Mouse (Mus musculus): Measurements from ENCODE around the gene Stk10. TPM values are rescaled to one million over a fixed set of nuclear protein-coding genes. Genes with fewer than 3 reads are reported as not detected.
"Not testable (repeated sequence)": the region's sequence is repeated elsewhere in the genome, so short reads cannot be mapped to it uniquely, and the experiment has no call there.

The Stk10 gene
- polyA plus RNA-seq, 1 experiment from 2014 or later, result 0.80 TPM

- H3K27me3 ChIP-seq (replicated peaks; ENCODE audit: control insufficient read depth, insufficient read depth, low read length), result no peaks in the 10 kb centered on the region
- H3K4me3 ChIP-seq (ENCODE audit: low read depth, low read length), result no peak overlapping the region
- 83% methylated on average over 2 of the region's 2 CpGs for WGBS
- peaks cover 4% of the 10 kb centered on the region; the same call in 1 of the 2 replicates for H3K36me3 ChIP-seq (ENCODE audit: control insufficient read depth, insufficient read depth, low read length)
- H3K4me2 ChIP-seq (ENCODE audit: low read length), result no peak overlapping the region
- H3K9ac ChIP-seq (ENCODE audit: low read length), result no peak overlapping the region
- no peak for DNase-seq (ENCODE audit: low spot score)
- H3K9me3 ChIP-seq (replicated peaks; ENCODE audit: control insufficient read depth, low read length), result no peaks in the 10 kb centered on the region
- no peak overlapping the region for H3K27ac ChIP-seq (ENCODE audit: low read depth, low read length)
- no peak for ATAC-seq
- H3K4me1 ChIP-seq (ENCODE audit: control insufficient read depth, insufficient read depth, low read length), result no peaks in the 10 kb centered on the region
Observed at GRCm38 (mm10) chr11:32495283-32495682, 37.8 kb upstream of the Stk10 start.

GRCm38 (mm10) chr11:32498757-32499535 lies 34.2 kb upstream of the Stk10 start:
- H3K36me3 ChIP-seq (ENCODE audit: control insufficient read depth, insufficient read depth, low read length), result peaks cover 8% of the 10 kb centered on the region; the same call in 1 of the 2 replicates
- no peaks in the 10 kb centered on the region for H3K27me3 ChIP-seq (replicated peaks; ENCODE audit: control insufficient read depth, insufficient read depth, low read length)
- H3K4me2 ChIP-seq (ENCODE audit: low read length), result no peak overlapping the region
- no peak overlapping the region for H3K27ac ChIP-seq (ENCODE audit: low read depth, low read length)
- 0 out of 2 replicates have a peak, but pooled peaks have one; percentile 40 for ATAC-seq
- no peak overlapping the region for H3K9ac ChIP-seq (ENCODE audit: low read length)
- H3K4me1 ChIP-seq (ENCODE audit: control insufficient read depth, insufficient read depth, low read length), result no peaks in the 10 kb centered on the region
- DNase-seq (ENCODE audit: low spot score), result peak; percentile 82
- no peak overlapping the region for H3K4me3 ChIP-seq (ENCODE audit: low read depth, low read length)
- H3K9me3 ChIP-seq (replicated peaks; ENCODE audit: control insufficient read depth, low read length), result no peaks in the 10 kb centered on the region
- WGBS, result 63% methylated on average over 7 of the region's 7 CpGs

- DNase-seq (ENCODE audit: low spot score), result no peak
- H3K9ac ChIP-seq (ENCODE audit: low read length), result no peak overlapping the region
- no peak overlapping the region for H3K27ac ChIP-seq (ENCODE audit: low read depth, low read length)
- H3K36me3 ChIP-seq (ENCODE audit: control insufficient read depth, insufficient read depth, low read length), result peaks cover 8% of the 10 kb centered on the region; the same call in 1 of the 2 replicates
- ATAC-seq, result no peak
- no peak overlapping the region for H3K4me3 ChIP-seq (ENCODE audit: low read depth, low read length)
- 97% methylated on average over 4 of the region's 4 CpGs for WGBS
- H3K4me1 ChIP-seq (ENCODE audit: control insufficient read depth, insufficient read depth, low read length), result no peaks in the 10 kb centered on the region
- no peaks in the 10 kb centered on the region for H3K9me3 ChIP-seq (replicated peaks; ENCODE audit: control insufficient read depth, low read length)
- H3K27me3 ChIP-seq (replicated peaks; ENCODE audit: control insufficient read depth, insufficient read depth, low read length), result no peaks in the 10 kb centered on the region
- H3K4me2 ChIP-seq (ENCODE audit: low read length), result no peak overlapping the region
Observed at GRCm38 (mm10) chr11:32499931-32500330, 33.2 kb upstream of the Stk10 start.

GRCm38 (mm10) chr11:32503711-32504110 lies 29.4 kb upstream of the Stk10 start:
- H3K4me1 ChIP-seq (ENCODE audit: control insufficient read depth, insufficient read depth, low read length), result no peaks in the 10 kb centered on the region

GRCm38 (mm10) chr11:32505091-32505739 lies 27.9 kb upstream of the Stk10 start:
- no peak overlapping the region for H3K27ac ChIP-seq (ENCODE audit: low read depth, low read length)
- DNase-seq (ENCODE audit: low spot score) (no peak), ATAC-seq (no peak)
- WGBS, result 87% methylated on average over 7 of the region's 7 CpGs
- no peaks in the 10 kb centered on the region for H3K4me1 ChIP-seq (ENCODE audit: control insufficient read depth, insufficient read depth, low read length)
- no peaks in the 10 kb centered on the region for H3K27me3 ChIP-seq (replicated peaks; ENCODE audit: control insufficient read depth, insufficient read depth, low read length)
- H3K4me3 ChIP-seq (ENCODE audit: low read depth, low read length), result no peak overlapping the region
- no peaks in the 10 kb centered on the region for H3K9me3 ChIP-seq (replicated peaks; ENCODE audit: control insufficient read depth, low read length)
- no peak overlapping the region for H3K9ac ChIP-seq (ENCODE audit: low read length)
- 0 out of 2 replicates have a peak, but pooled peaks cover 4% of the 10 kb centered on the region for H3K36me3 ChIP-seq (ENCODE audit: control insufficient read depth, insufficient read depth, low read length)
- H3K4me2 ChIP-seq (ENCODE audit: low read length), result no peak overlapping the region

More at GRCm38 (mm10) chr11:32503711-32504110, 29.4 kb upstream of the Stk10 start:
- Histone ChIP-seq H3K4me3 (ENCODE audit: low read depth, low read length) (no peak overlapping the region), H3K27me3 (replicated peaks; ENCODE audit: control insufficient read depth, insufficient read depth, low read length) (no peaks in the 10 kb centered on the region), H3K9ac (ENCODE audit: low read length) (no peak overlapping the region), H3K27ac (ENCODE audit: low read depth, low read length) (no peak overlapping the region), H3K4me2 (ENCODE audit: low read length) (no peak overlapping the region), H3K9me3 (replicated peaks; ENCODE audit: control insufficient read depth, low read length) (no peaks in the 10 kb centered on the region), H3K36me3 (ENCODE audit: control insufficient read depth, insufficient read depth, low read length) (peaks cover 8% of the 10 kb centered on the region; the same call in 1 of the 2 replicates)
- WGBS, result 92% methylated on average over 2 of the region's 2 CpGs
- ATAC-seq (no peak), DNase-seq (ENCODE audit: low spot score) (no peak)

GRCm38 (mm10) chr11:32510930-32511329 lies 22.2 kb upstream of the Stk10 start:
- DNase-seq (ENCODE audit: low spot score) (no peak), ATAC-seq (no peak)
- H3K27me3 ChIP-seq (replicated peaks; ENCODE audit: control insufficient read depth, insufficient read depth, low read length), result no peaks in the 10 kb centered on the region
- no peak overlapping the region for H3K9ac ChIP-seq (ENCODE audit: low read length)
- no peak overlapping the region for H3K4me3 ChIP-seq (ENCODE audit: low read depth, low read length)
- H3K4me2 ChIP-seq (ENCODE audit: low read length), result no peak overlapping the region
- no peaks in the 10 kb centered on the region for H3K9me3 ChIP-seq (replicated peaks; ENCODE audit: control insufficient read depth, low read length)
- WGBS, result 90% methylated on average over 1 of the region's 1 CpGs
- H3K4me1 ChIP-seq (ENCODE audit: control insufficient read depth, insufficient read depth, low read length), result no peaks in the 10 kb centered on the region
- H3K36me3 ChIP-seq (ENCODE audit: control insufficient read depth, insufficient read depth, low read length), result 0 out of 2 replicates have a peak, but pooled peaks cover under 1% of the 10 kb centered on the region
- no peak overlapping the region for H3K27ac ChIP-seq (ENCODE audit: low read depth, low read length)

- WGBS, result 93% methylated on average over 5 of the region's 5 CpGs
- DNase-seq (ENCODE audit: low spot score); H3K27me3 ChIP-seq (replicated peaks; ENCODE audit: control insufficient read depth, insufficient read depth, low read length); H3K4me2 ChIP-seq (ENCODE audit: low read length); H3K4me1 ChIP-seq (ENCODE audit: control insufficient read depth, insufficient read depth, low read length); H3K27ac ChIP-seq (ENCODE audit: low read depth, low read length); H3K9me3 ChIP-seq (replicated peaks; ENCODE audit: control insufficient read depth, low read length); H3K9ac ChIP-seq (ENCODE audit: low read length); H3K4me3 ChIP-seq (ENCODE audit: low read depth, low read length); ATAC-seq: not testable (repeated sequence)
- H3K36me3 ChIP-seq (ENCODE audit: control insufficient read depth, insufficient read depth, low read length), result peaks cover 21% of the 10 kb centered on the region
Observed at GRCm38 (mm10) chr11:32514853-32515252, 18.3 kb upstream of the Stk10 start.

- H3K27me3 ChIP-seq (replicated peaks; ENCODE audit: control insufficient read depth, insufficient read depth, low read length), result no peaks in the 10 kb centered on the region
- 86% methylated on average over 12 of the region's 12 CpGs for WGBS
- H3K36me3 ChIP-seq (ENCODE audit: control insufficient read depth, insufficient read depth, low read length), result peaks cover 23% of the 10 kb centered on the region
- no peaks in the 10 kb centered on the region for H3K9me3 ChIP-seq (replicated peaks; ENCODE audit: control insufficient read depth, low read length)
- no peaks in the 10 kb centered on the region for H3K4me1 ChIP-seq (ENCODE audit: control insufficient read depth, insufficient read depth, low read length)
- no peak overlapping the region for H3K4me3 ChIP-seq (ENCODE audit: low read depth, low read length)
- ATAC-seq (no peak), DNase-seq (ENCODE audit: low spot score) (no peak)
- H3K4me2 ChIP-seq (ENCODE audit: low read length), result no peak overlapping the region
- peak overlapping the region; percentile 36 for H3K27ac ChIP-seq (ENCODE audit: low read depth, low read length)
- H3K9ac ChIP-seq (ENCODE audit: low read length), result no peak overlapping the region
Observed at GRCm38 (mm10) chr11:32516091-32516490, 17.0 kb upstream of the Stk10 start.
